Mouse (Mus musculus): ENCODE results near the gene Sp7.

- no peak for TF ChIP-seq ZNF384 (IDR thresholded peaks at IDR 0.05; ENCODE audit: low read depth, low read length)
- no peak for TF ChIP-seq HCFC1 (IDR thresholded peaks at IDR 0.05; ENCODE audit: borderline replicate concordance, insufficient read depth, low read length)
- TF ChIP-seq CHD2 (IDR thresholded peaks at IDR 0.05; ENCODE audit: low read depth, low read length): no peak
- no peak for TF ChIP-seq ZC3H11A (IDR thresholded peaks at IDR 0.05; ENCODE audit: borderline replicate concordance, low read depth, low read length)
- no peak for TF ChIP-seq MAFK (IDR thresholded peaks at IDR 0.05; ENCODE audit: insufficient read depth, low read depth, low read length)
Observed at GRCm38 (mm10) chr15:102364678-102365077, 2.3 kb downstream of the Sp7 start.
